Mouse (Mus musculus) embryo, embryonic 10.5 days (tissue): ENCODE data around the gene Slc35d2.

Experiments
- DNase-seq: peaks from one replicate; pipeline ENCODE4 v3.0.0-alpha.2; 2015; ENCODE audit warnings: low spot score

Gene Slc35d2

GRCm38 (mm10) chr13:64050895-64051294 is 78.3 kb downstream of the Slc35d2 start:
- peak; percentile 54 for DNase-seq

- DNase-seq, result no peak
These were observed 79.6 kb downstream of the Slc35d2 start for GRCm38 (mm10) chr13:64049535-64049934.

- DNase-seq, result no peak
These were observed 80.7 kb downstream of the Slc35d2 start for GRCm38 (mm10) chr13:64048467-64048866.
